Mouse (Mus musculus) hindbrain, embryonic 13.5 days (tissue): ENCODE results near the gene Cd164. TPM values are rescaled to one million over a fixed set of nuclear protein-coding genes. Genes with fewer than 3 reads are reported as not detected.

Experiments used
- ATAC-seq: fragments of 200-750 bp; cut with Nextera tagmentation; 2 replicates; pipeline ENCODE4 v1.8.0; 2017; ENCODE audit warnings: moderate TSS enrichment; ENCODE audit not compliant: low FRiP score
- H3K27ac ChIP-seq: fragments of 300-500 bp; sonication (generic); 2 replicates; pipeline ENCODE4 v1.5.1; 2015; ENCODE audit warnings: inconsistent platforms, mild to moderate bottlenecking, moderate library complexity
- H3K27me3 ChIP-seq: fragments of 300-500 bp; sonication (generic); 2 replicates; pipeline ENCODE4 v1.6.1; 2015; ENCODE audit warnings: mild to moderate bottlenecking, inconsistent platforms
- H3K36me3 ChIP-seq: fragments of 300-500 bp; sonication (generic); 2 replicates; pipeline ENCODE4 v1.6.1; 2015; ENCODE audit warnings: mild to moderate bottlenecking, inconsistent platforms
- H3K4me1 ChIP-seq: fragments of 300-500 bp; sonication (generic); replicated peaks from 2 replicates; pipeline ENCODE4 v1.6.1; 2015; ENCODE audit warnings: inconsistent platforms
- H3K4me2 ChIP-seq: fragments of 300-500 bp; sonication (generic); 2 replicates; pipeline ENCODE4 v1.6.1; 2015; ENCODE audit warnings: inconsistent platforms, mild to moderate bottlenecking, moderate library complexity
- H3K4me3 ChIP-seq: fragments of 300-500 bp; sonication (generic); 2 replicates; pipeline ENCODE4 v1.5.1; 2015; ENCODE audit warnings: mild to moderate bottlenecking, inconsistent platforms
- H3K9ac ChIP-seq: fragments of 300-500 bp; sonication (generic); 2 replicates; pipeline ENCODE4 v1.6.1; 2015; ENCODE audit warnings: mild to moderate bottlenecking, inconsistent platforms
- H3K9me3 ChIP-seq: fragments of 300-500 bp; sonication (generic); 2 replicates; pipeline ENCODE4 v1.6.1; 2016; ENCODE audit warnings: inconsistent platforms
- WGBS: fragments of 180-500 bp; shearing (Covaris S2); methylation state at CpG from one replicate; pipeline ENCODE4 v1.1.7; 2015; 5-methylcytosine and 5-hydroxymethylcytosine counted together
- polyA plus RNA-seq: library from polyadenylated mRNA; unstranded; fragments of >200 nt; fragmentation: Nextera tagmentation; extraction: Ambion mirVana; gene quantifications from 2 replicates; pipeline ENCODE4 v1.2.1, GENCODE M21; 2015

The Cd164 gene
- polyA plus RNA-seq, 1 experiment from 2014 or later = 62.1 TPM

DNA sequence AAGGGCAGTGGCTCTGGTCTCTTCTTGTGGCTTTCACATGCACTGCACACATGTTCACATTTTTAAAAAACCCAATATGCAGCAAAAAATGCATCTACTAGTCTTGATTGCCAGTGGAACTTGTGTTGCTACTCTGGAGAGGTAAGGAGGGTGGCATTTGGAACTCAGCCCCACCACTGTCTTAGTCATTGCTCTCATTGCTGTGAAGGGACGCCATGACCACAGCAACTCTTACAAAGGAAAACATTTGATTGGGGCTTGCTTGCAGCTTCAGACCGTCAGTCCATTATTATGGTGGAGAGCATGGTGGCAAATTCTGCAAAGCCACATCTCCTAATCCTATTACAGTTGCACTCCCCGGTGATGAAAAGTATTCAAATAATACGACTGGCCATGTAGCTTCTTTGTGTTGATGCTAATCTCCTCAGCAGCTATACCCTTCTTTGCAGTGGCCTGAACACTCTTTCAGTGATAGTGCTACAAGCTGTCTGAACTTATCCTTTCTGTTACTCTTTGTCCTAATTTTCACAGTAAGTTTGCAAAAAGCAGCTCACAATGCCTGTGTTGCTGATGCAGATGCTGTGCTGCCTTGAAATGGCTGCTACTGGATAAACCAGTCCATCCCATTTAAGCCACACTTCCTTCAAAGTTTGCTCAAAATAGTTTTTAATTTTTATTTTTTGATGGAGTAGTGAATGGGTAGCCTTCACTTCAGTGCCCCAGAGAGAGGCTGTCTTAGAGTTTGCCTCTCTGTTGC, 18.2 kb downstream of the Cd164 start:
- Histone ChIP-seq H3K27ac (no peak overlapping the region), H3K36me3 (peaks cover 55% of the 10 kb centered on the region), H3K9me3 (no peaks in the 10 kb centered on the region), H3K4me1 (no peaks in the 10 kb centered on the region), H3K4me2 (no peak overlapping the region), H3K9ac (no peak overlapping the region), H3K4me3 (no peak overlapping the region), H3K27me3 (no peaks in the 10 kb centered on the region)
- WGBS = 88% methylated on average over 4 of the region's 4 CpGs
- no peak for ATAC-seq

- no peaks in the 10 kb centered on the region for H3K4me1 ChIP-seq
These were observed 18.7 kb downstream of the Cd164 start for GRCm38 (mm10) chr10:41537983-41538330.

DNA sequence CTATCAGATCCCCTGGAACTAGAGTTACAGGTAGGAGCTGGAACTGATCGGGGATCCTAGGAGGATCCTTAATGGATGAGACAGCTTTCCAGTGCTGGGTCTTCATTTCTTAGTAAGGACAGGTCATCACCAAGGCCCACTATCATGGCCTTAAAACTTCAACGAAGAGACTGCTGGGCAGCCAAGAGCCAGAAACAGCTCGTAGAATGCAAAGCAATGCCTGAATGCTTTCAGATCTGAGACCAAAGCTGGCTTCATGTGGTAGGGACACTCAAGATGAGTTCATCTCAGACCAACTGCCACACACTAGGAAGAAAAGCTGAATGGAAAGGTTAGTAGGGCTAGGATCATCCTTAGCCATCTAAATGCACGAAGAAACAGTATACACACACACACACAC, 19.8 kb downstream of the Cd164 start:
- no peak overlapping the region for H3K4me3 ChIP-seq
- 94% methylated on average over 4 of the region's 4 CpGs for WGBS
- no peak overlapping the region for H3K4me2 ChIP-seq
- peaks cover 40% of the 10 kb centered on the region for H3K36me3 ChIP-seq
- ATAC-seq = no peak
- no peak overlapping the region for H3K9ac ChIP-seq
- H3K4me1 ChIP-seq = no peaks in the 10 kb centered on the region
- H3K27me3 ChIP-seq = no peaks in the 10 kb centered on the region
- H3K27ac ChIP-seq = no peak overlapping the region
- H3K9me3 ChIP-seq = no peaks in the 10 kb centered on the region

More at GRCm38 (mm10) chr10:41537983-41538330, 18.7 kb downstream of the Cd164 start:
- Histone ChIP-seq H3K9ac (no peak overlapping the region), H3K4me3 (no peak overlapping the region), H3K27me3 (no peaks in the 10 kb centered on the region), H3K9me3 (no peaks in the 10 kb centered on the region), H3K27ac (no peak overlapping the region), H3K36me3 (peaks cover 50% of the 10 kb centered on the region), H3K4me2 (no peak overlapping the region)
- ATAC-seq = no peak
- WGBS = 99% methylated on average over 3 of the region's 3 CpGs

GRCm38 (mm10) chr10:41542057-41542456, 22.8 kb downstream of the Cd164 start:
- Histone ChIP-seq H3K36me3 (peaks cover 17% of the 10 kb centered on the region), H3K9ac (no peak overlapping the region), H3K9me3 (no peaks in the 10 kb centered on the region), H3K27me3 (no peaks in the 10 kb centered on the region), H3K4me1 (peaks cover 9% of the 10 kb centered on the region; the same call in 1 of the 2 replicates), H3K4me2 (no peak overlapping the region), H3K27ac (no peak overlapping the region), H3K4me3 (no peak overlapping the region)
- WGBS = 96% methylated on average over 6 of the region's 6 CpGs
- no peak for ATAC-seq

DNA sequence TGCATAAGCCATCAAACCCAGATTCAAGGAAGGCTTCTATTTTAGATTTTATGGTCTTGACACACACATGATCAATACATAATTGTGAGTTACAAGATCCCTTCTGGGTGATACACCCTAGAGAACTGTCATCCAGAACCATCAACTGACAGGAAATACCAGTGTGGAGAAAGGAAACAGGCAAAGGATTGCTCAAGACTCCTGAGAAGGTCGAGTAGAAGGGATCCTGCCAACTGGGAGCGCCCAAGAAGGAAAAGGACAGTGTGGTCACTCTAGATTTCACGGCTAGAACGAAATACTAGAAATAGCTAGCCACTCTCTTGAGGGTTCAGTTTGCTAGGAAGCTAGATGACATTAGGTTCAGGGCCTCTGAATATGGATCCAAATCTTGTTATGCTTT, 24.2 kb downstream of the Cd164 start:
- 89% methylated on average over 4 of the region's 4 CpGs for WGBS
- Histone ChIP-seq H3K9me3 (no peaks in the 10 kb centered on the region), H3K27ac (no peak overlapping the region), H3K9ac (no peak overlapping the region), H3K36me3 (peaks cover 7% of the 10 kb centered on the region; the same call in 1 of the 2 replicates), H3K4me2 (no peak overlapping the region), H3K4me1 (peaks cover 9% of the 10 kb centered on the region; the same call in 1 of the 2 replicates), H3K4me3 (no peak overlapping the region), H3K27me3 (no peaks in the 10 kb centered on the region)
- no peak for ATAC-seq

GRCm38 (mm10) chr10:41543844-41544243, 24.6 kb downstream of the Cd164 start:
- H3K4me3 ChIP-seq = no peak overlapping the region
- H3K27ac ChIP-seq = no peak overlapping the region
- peaks cover 9% of the 10 kb centered on the region; the same call in 1 of the 2 replicates for H3K4me1 ChIP-seq
- H3K9me3 ChIP-seq = no peaks in the 10 kb centered on the region
- peaks cover 9% of the 10 kb centered on the region; the same call in 1 of the 2 replicates for H3K36me3 ChIP-seq
- no peak overlapping the region for H3K4me2 ChIP-seq
- H3K9ac ChIP-seq = no peak overlapping the region
- H3K27me3 ChIP-seq = no peaks in the 10 kb centered on the region
- ATAC-seq = no peak
- WGBS = 71% methylated on average over 2 of the region's 2 CpGs

DNA sequence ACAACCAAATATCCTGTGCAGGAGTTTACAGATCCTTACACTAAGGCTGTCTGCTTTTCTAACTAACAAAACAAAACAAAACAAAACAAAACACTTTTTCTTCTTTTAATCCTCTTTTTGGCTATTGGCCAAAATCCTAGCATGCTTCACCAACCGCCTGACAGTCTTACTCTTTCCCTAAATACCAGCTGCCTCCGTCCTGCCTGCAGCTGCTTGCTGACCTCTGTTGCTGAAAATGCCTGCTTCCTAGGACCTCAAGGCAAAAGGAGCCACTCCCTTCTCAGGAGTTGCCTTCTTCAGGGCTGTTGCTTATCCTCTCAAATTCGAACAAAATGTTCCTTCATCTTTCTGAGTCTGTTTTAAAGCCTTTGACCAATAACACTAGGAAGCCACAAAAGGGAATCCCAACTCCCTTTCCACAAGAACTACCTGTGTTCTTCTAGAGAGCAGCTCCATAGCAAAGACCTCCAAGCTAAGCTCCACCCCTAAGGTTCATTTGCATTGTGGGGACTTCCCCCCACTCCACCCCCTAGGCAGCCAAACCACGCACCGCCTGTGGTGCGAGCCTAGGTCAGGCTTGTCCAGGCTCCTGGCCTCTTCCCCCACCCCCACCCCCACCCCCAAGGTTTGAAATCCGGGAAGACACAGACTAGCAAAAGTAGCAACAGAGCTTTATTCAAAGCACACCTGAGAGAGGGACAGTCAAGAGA, 25.4 kb downstream of the Cd164 start:
- Histone ChIP-seq H3K36me3 (peaks cover 10% of the 10 kb centered on the region), H3K4me1 (peaks cover 9% of the 10 kb centered on the region; the same call in 1 of the 2 replicates), H3K4me3 (no peak overlapping the region), H3K27me3 (no peaks in the 10 kb centered on the region), H3K9ac (no peak overlapping the region), H3K9me3 (peaks cover 6% of the 10 kb centered on the region), H3K27ac (no peak overlapping the region), H3K4me2 (no peak overlapping the region)
- WGBS = 7% methylated on average over 7 of the region's 7 CpGs
- ATAC-seq = no peak

DNA sequence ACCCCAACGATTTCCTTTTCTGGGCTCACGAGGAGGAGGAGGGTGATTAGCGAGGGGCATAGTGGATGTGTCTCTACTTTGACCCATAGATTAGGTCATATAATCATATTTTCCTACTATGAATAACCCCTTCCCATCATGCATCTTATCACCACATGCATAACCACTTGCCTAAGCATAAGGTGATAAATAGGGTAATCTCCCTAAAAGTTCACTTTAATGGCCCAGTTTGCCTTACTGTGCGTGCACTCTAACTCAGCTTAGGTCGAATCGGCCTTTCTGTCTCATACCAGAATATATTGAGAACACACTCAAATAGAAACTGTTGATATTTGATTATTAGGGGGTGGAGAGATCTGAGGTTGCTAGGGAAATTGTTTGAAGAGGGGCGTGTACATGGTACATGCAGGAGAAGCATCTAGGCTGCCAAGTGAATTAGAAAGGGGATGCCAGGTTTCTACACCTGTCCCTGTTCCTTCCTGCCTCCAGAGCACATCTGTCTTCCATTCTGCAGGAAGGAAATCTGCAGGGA, 26.1 kb downstream of the Cd164 start:
- no peak for ATAC-seq
- Histone ChIP-seq H3K9ac (no peak overlapping the region), H3K4me2 (no peak overlapping the region), H3K9me3 (peaks cover 6% of the 10 kb centered on the region), H3K27ac (no peak overlapping the region), H3K27me3 (no peaks in the 10 kb centered on the region), H3K36me3 (peaks cover 10% of the 10 kb centered on the region), H3K4me1 (peaks cover 9% of the 10 kb centered on the region; the same call in 1 of the 2 replicates), H3K4me3 (no peak overlapping the region)
- WGBS = 64% methylated on average over 7 of the region's 7 CpGs

DNA sequence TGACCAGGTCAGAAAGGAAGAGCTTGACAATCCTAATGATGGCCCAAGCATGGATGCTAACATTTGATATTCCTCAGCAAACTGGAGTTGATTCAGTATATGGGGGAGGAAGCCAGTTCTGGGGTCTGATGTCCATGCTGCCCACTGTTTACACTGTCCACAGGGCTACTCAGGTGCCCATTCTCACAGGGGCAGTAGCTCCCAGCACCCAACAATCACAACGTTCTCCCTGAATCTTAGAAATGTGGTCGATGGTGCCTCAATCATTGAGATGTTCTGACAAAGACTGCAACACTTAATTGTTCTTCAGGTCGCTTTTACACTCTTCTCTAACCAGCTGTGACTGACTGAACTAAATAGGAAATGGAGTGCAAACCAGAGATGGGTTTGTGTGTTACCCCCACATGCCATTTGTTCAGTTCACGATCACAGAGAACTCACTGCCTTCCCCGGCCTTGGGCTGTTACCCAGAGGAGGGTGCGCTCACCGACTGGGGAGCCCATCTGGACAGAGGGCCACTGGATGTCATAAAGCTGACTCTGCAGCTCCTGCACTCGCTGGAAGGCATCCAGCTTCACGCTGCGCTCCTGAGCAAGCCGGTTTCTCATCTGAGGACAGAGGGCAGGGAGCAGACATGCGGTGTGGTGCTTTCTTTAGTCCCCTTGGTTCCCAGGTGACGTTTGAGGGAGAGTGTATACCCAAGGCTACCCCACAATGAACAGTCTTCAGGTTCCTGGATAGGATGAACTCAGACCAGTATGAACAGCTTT, 27.4 kb downstream of the Cd164 start:
- WGBS = 66% methylated on average over 13 of the region's 13 CpGs

DNA sequence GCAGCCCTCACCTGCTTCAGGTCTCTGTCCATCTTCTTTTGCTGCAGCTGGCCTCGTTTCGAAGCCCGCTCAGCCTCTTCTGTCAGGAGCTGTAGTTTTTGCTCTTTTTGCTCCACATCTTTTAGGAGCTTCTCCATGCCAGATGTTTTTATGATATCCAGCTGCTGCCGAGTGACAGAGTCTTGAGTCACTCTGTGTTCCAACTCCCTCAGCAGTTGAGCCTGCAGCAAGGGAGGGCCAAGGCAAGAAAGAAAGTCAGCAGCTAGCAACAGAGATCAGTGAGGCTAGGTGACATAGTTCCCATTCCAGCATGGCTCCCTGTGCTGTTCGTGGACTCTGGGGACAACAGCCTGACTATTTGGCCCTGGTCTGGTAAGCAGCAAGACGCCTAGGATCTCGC, 31.5 kb downstream of the Cd164 start:
- H3K9ac ChIP-seq = no peak overlapping the region
- peaks cover 7% of the 10 kb centered on the region for H3K36me3 ChIP-seq
- no peak for ATAC-seq
- no peak overlapping the region for H3K4me3 ChIP-seq
- H3K4me1 ChIP-seq = peaks cover 7% of the 10 kb centered on the region; the same call in 1 of the 2 replicates
- H3K27ac ChIP-seq = no peak overlapping the region
- H3K27me3 ChIP-seq = no peaks in the 10 kb centered on the region
- no peak overlapping the region for H3K4me2 ChIP-seq
- WGBS = 86% methylated on average over 7 of the region's 7 CpGs
- H3K9me3 ChIP-seq = peaks cover 6% of the 10 kb centered on the region

More for the DNA sequence above, 27.4 kb downstream of the Cd164 start:
- peaks cover 6% of the 10 kb centered on the region for H3K9me3 ChIP-seq
- no peaks in the 10 kb centered on the region for H3K27me3 ChIP-seq
- H3K4me2 ChIP-seq = no peak overlapping the region
- peaks cover 10% of the 10 kb centered on the region for H3K36me3 ChIP-seq
- ATAC-seq = no peak
- no peak overlapping the region for H3K9ac ChIP-seq
- H3K27ac ChIP-seq = no peak overlapping the region
- H3K4me3 ChIP-seq = no peak overlapping the region
- peaks cover 9% of the 10 kb centered on the region; the same call in 1 of the 2 replicates for H3K4me1 ChIP-seq

GRCm38 (mm10) chr10:41552319-41552718, 33.1 kb downstream of the Cd164 start:
- Histone ChIP-seq H3K27me3 (no peaks in the 10 kb centered on the region), H3K4me2 (no peak overlapping the region), H3K9ac (no peak overlapping the region), H3K36me3 (peaks cover 7% of the 10 kb centered on the region), H3K9me3 (peaks cover 6% of the 10 kb centered on the region), H3K4me1 (peaks cover 7% of the 10 kb centered on the region; the same call in 1 of the 2 replicates), H3K27ac (no peak overlapping the region), H3K4me3 (no peak overlapping the region)
- ATAC-seq = no peak
- WGBS = 43% methylated on average over 3 of the region's 3 CpGs
